Mouse (Mus musculus) central nervous system, embryonic 18 days (tissue): ENCODE measurements around the gene Olfr212. TPM values are rescaled to one million over a fixed set of nuclear protein-coding genes. Genes with fewer than 3 reads are reported as not detected.

Experiments used
- polyA plus RNA-seq: library from polyadenylated mRNA; depleted of rRNA; stranded (reverse); fragments of >200 nt; gene quantifications from 2 replicates; pipeline ENCODE4 v1.2.3, GENCODE M21; 2012; rRNA removed

Olfr212 gene
- polyA plus RNA-seq = 0.04 and 0.08 TPM in 2 replicates

GRCm38 (mm10) chr6:116506302-116507003, at the start of gene Olfr212:
Olfr212 (plus strand) TSS chr6:116506516.

DNA sequence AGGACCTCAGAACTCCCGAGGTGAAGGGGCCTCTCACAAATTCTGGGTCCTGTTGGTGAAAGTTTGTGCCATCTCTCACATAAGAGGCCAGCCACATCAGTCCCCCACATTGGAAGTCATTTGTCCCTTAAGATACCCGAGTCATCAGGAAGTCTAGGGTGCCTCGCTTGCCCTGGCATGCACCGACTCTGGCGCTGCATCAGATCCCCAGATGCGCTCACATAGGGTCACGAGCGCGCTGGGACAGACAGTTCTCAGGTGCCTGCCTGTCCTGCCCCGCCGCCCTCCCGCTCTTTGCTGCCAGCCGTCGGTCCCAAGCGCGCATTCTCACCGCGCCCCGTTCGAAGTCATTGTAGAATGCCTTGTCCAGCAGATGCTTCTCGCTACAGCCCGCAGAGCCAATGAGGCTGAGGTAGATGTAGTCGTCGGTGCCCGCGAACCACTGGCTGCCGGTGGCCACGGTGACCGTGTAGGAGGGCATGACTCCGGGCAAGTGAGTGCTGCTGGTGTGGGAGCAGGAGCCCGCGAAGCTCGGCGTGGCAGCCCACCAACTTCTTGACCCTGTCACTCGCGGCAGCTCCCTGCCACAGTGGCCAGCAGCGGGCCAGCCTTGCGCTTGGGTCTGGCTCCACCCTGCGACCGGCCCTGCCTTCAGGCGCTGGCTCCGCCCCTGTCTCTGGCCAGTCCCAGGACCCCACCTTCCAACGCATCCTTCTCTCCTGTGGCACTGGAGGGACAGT, 45.6 kb upstream of the Olfr212 start, which contains the start of gene Alox5:
Alox5 (minus strand) TSS at position 635 of the 740 bp plus-strand sequence.

DNA sequence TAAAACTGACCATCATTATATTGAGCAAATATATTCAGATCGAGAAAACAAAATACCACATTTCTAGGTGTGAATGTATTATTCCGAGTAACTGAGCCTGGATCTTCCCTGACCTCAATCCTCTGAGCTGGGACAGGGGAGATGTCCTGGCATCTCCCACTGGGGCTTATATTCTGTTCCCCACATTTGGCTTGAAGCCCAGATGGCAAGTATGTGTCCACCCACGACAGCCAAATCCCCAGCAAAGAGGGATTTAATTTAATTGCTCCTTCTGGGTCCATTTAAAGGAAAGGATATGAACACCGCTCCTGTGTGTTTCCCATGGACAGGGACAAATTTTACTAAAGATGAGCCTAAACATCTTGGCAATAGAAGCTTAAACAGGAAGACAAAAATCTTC, 17.5 kb upstream of the Olfr212 start, which contains the start of gene Olfr211:
Olfr211 (plus strand) TSS at position 301 of the 400 bp plus-strand sequence.

GRCm38 (mm10) chr6:116538156-116538555, 31.8 kb downstream of the Olfr212 start, which contains the start of gene Olfr213:
Olfr213 (plus strand) TSS chr6:116538456.

GRCm38 (mm10) chr6:116550841-116551240, 44.5 kb downstream of the Olfr212 start, which contains the start of gene Gm5580:
Gm5580 (plus strand) TSS chr6:116551141.

GRCm38 (mm10) chr6:116553935-116554334, 47.6 kb downstream of the Olfr212 start, which contains the start of gene Olfr214:
Olfr214 (plus strand) TSS chr6:116554235.

Other genes starting within 250 kb of the Olfr212 start
- 6.5 and 7.3 TPM in 2 replicates for gene Zfand4, start 242.3 kb upstream of the Olfr212 start, polyA plus RNA-seq
- gene March8, start 168.5 kb upstream of the Olfr212 start, polyA plus RNA-seq = 112 and 125 TPM in 2 replicates
- gene Alox5, start 45.3 kb upstream of the Olfr212 start, polyA plus RNA-seq = 0.30 and 0.45 TPM in 2 replicates
- gene Olfr211, start 17.4 kb upstream of the Olfr212 start, polyA plus RNA-seq = not detected in 2 replicates
- not detected in 2 replicates for gene Olfr213, start 31.9 kb downstream of the Olfr212 start, polyA plus RNA-seq
- 0.12 TPM in 1 of 2 replicates, not detected in the other for gene Gm5580, start 44.6 kb downstream of the Olfr212 start, polyA plus RNA-seq
- not detected in 2 replicates for gene Olfr214, start 47.7 kb downstream of the Olfr212 start, polyA plus RNA-seq
- 0.01 TPM in 1 of 2 replicates, not detected in the other for gene Olfr215, start 77.7 kb downstream of the Olfr212 start, polyA plus RNA-seq
- gene Zfp422, start 122.5 kb downstream of the Olfr212 start, polyA plus RNA-seq = 86.3 and 86.4 TPM in 2 replicates
- gene Depp1, start 144.1 kb downstream of the Olfr212 start, polyA plus RNA-seq = 5.3 and 6.2 TPM in 2 replicates
- 4.9 and 6.9 TPM in 2 replicates for gene Rassf4, start 167.4 kb downstream of the Olfr212 start, polyA plus RNA-seq
- gene Tmem72, start 210.4 kb downstream of the Olfr212 start, polyA plus RNA-seq = 0.16 and 0.64 TPM in 2 replicates